Mouse (Mus musculus) left cerebral cortex, adult 11 months (tissue): ENCODE results near the gene Caskin1.

Source experiments
- DNase-seq: peaks from one replicate; pipeline ENCODE4 v3.0.0; 2022; ENCODE audit warnings: low spot score

Gene Caskin1

DNA sequence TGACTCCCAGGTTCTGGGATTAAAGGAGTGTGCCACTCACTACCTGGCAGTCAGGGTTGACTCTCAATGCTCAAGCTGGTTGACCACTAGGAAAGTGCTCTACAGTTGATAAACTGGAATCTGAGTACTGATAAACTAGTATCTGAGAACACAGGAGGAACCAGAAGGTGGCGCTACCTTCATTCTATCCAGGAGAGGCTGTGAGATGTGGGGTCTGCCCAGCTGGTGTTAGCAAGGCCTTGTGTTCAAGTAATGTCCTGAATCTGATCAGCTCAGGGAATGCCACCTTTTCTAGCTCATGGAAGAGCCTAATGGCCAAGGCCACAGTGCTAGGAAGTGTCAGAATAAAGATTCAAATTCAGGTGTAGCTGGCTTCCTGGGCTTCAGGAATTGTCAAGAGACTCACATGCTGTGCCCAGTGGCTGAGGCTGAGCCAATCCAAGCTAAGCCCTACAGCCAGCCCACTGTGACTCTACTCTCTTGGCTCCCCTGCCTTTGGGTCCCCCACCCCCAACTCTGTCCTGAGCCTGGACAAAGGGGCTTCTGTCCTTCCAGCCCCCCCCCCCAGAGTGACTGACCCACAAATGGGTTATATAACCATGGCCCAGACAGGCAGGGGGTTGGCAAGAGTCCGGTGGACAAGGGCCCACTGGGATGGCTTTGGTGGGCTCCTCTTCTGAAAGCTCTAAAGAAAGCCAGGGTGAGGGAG lies 6.4 kb downstream of the Caskin1 start:
- no peak for DNase-seq

DNA sequence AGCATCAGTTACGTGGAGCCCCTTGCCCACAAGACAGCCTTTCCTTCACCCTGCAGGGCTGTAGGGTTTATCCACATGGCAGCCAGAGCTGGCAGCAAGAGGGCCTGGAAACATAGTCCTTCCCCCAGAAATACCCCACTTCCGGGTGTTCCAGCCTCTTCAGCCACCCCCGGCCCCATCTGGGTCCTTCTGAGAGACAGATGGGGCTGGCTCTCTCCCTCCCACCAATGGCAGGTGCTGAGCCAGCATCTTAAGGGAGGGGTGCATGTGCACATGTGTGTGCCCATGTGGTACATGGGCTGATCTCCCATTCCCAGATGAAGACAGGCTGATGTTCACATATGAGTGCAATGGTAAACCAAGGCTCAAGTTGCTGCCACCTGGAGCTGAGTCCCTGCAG lies 7.0 kb downstream of the Caskin1 start:
- no peak for DNase-seq

DNA sequence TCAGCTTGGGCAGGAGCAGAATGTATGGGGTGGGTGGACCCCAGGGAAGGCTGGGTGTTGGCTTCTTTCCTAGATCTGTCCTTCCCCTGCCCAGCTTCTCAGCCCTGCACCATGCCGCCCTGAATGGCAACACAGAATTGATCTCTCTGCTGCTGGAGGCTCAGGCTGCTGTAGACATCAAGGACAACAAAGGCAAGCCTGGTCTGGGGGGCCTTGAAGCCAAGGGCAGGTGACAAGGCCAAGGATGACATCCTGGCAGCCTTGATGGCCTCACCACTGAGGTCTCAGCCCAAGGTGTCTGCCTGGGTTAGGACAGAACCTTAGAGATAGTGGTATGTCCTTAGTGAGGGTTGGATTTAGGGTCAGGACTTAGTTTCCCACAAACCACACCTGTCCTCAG lies 7.6 kb downstream of the Caskin1 start:
- DNase-seq: no peak

DNA sequence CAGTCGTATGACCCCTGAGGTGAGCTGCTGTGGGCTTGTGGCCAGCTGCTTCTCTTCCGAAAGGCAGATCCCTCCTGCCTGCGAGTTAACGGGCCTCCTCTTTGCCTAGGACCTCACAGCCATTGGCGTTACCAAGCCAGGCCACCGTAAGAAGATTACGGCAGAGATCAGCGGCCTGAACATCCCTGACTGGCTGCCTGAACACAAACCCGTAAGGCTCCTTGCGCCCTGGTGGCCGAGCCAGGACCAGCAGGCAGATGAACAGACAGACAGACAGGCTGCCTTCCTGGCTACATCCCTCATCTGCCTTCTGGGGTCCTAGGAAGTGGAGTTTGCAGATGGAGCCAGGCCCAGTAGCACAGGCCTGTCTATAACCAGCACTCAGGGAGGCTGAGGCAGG lies 13.8 kb downstream of the Caskin1 start:
- DNase-seq: no peak

DNA sequence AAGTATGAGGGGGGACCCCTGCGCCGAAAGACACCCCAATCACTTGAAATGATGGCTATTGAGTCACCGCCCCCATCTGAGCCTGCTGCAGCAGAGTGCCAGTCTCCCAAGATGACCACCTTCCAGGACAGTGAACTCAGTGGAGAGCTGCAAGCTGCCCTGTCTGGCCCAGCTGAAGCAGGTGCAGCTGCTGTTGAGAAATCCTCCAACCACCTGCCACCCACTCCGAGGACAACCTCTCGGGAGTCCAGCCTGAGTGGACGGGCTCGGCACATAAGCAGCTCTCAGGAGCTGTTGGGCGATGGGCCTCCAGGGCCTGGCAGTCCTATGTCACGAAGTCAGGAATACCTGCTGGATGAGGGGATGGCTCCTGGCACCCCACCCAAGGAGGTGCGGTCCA lies 15.7 kb downstream of the Caskin1 start:
- DNase-seq: no peak

DNA sequence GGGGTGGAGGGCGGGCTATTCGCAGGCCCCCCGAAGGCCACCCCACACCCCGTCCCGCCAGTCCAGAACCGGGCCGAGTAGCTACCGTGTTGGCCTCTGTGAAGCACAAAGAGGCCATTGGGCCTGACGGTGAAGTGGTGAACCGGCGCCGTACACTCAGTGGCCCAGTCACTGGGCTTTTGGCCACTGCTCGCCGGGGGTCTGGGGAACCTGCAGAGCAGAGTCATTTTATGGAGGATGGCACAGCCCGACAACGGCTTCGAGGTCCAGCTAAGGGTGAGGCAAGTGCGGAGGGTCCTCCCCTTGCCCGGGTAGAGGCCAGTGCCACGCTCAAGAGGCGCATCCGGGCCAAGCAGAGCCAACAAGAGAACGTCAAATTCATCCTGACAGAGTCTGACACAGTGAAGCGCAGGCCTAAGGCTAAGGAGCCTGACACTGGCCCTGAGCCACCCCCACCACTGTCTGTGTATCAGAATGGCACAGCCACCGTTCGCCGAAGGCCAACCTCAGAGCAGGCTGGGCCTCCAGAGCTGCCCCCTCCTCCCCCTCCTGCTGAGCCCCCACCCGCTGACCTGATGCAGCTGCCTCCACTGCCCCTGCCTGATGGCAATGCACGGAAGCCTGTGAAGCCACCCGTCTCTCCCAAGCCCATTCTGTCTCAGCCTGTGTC lies 17.0 kb downstream of the Caskin1 start:
- no peak for DNase-seq

DNA sequence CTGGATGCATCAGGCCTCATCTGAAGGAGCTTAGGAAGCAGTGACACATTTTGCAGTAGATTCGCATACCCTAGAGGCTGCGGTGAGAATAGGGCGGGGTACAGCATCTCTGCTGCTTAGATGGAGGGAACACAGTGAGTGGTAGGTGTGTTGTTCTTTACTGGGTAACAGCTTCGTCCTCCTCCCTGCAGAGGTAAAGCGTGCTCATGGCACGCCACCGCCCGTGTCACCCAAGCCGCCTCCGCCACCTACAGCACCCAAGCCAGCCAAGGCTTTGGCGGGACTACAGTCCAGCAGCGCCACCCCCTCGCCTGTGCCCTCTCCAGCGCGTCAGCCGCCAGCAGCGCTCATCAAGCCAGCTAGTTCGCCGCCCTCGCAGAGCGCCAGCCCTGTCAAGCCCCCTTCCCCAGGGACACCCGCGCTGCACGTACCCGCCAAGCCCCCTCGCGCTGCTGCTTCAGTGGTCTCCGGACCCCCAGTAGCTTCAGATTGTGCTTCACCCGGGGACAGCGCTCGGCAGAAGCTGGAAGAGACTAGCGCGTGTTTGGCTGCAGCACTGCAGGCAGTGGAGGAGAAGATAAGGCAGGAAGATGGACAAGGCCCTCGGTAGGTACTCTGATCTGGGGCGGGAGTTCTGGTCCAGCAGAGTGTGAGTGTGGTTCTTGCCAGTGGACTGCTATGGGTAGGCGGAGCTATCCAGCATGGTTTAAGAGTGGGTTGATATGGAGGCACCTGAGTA lies 18.1 kb downstream of the Caskin1 start:
- no peak for DNase-seq

DNA sequence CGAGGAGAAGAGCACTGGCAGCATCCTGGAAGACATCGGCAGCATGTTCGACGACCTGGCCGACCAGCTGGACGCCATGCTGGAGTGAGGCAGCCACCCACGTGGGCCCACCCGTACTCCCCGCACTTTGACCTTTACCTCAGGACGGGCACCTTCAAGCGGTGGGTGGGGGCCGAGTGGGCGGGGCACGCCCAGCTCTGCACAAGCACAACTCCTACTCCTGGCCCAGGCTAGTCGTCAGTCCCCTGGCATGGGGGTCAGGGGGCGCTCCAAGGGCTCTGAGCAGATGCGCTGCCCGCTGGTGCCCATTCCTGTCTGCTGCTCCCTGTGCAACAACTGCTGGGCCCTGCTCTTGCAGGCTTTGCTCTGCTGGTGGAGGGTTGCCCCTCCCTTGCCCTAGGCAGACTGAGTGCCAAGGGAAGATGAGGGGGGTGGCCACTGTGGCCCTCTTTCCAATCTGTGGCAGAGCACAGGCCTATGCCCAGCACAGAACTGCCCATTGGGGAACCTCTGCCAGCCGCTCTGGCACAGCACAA lies 18.8 kb downstream of the Caskin1 start:
- DNase-seq: no peak

DNA sequence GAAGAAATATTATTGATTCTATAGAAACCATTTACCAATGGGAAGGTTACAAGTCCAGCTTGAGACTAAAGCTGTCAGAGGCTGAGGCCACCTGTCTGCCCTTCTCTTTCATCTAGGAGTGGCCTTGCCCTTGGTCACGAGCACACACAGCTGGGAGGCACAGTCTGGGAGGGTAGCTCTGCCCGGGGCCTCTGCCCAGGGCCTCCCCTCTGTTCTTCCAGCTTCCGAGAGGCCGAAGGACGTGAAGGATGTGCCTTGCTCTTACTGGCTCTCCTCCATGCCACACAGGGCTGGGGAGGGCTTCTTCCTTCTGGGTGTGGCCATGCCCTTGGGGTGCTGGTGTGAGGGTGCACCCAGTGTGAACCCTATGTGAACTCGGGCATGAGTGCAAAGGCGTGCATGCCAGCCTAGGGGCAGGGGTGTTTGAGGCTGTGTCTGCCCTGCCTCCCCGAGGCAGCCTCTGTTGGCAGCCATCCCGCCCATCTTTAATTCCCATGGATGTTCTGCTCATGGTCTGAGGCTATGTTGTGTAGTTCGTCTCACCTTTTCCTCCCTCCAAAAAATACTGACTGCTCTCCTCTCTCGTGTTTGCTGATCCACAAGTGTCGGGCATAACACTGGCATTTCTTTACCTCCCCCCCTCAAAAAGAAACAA lies 19.5 kb downstream of the Caskin1 start:
- DNase-seq: no peak

DNA sequence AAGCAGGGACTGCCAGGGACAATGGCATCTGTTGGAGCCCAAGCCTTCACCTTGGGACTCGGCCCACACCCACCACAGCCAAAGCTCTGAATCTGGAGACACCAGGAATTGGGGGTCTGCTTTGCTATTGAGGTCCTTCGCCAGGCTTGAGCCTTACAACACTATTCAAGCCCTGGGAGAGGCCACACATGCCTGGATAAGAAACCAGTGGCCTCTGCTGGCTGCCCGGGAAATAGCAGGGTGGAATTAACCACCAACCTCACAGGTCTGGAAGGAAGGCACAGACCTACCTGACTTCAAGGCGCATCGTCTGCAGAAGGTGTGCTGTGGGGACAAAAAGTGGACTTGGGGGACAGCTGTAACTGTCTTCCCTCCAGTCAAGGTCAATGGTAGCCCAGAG lies 25.2 kb downstream of the Caskin1 start:
- no peak for DNase-seq

DNA sequence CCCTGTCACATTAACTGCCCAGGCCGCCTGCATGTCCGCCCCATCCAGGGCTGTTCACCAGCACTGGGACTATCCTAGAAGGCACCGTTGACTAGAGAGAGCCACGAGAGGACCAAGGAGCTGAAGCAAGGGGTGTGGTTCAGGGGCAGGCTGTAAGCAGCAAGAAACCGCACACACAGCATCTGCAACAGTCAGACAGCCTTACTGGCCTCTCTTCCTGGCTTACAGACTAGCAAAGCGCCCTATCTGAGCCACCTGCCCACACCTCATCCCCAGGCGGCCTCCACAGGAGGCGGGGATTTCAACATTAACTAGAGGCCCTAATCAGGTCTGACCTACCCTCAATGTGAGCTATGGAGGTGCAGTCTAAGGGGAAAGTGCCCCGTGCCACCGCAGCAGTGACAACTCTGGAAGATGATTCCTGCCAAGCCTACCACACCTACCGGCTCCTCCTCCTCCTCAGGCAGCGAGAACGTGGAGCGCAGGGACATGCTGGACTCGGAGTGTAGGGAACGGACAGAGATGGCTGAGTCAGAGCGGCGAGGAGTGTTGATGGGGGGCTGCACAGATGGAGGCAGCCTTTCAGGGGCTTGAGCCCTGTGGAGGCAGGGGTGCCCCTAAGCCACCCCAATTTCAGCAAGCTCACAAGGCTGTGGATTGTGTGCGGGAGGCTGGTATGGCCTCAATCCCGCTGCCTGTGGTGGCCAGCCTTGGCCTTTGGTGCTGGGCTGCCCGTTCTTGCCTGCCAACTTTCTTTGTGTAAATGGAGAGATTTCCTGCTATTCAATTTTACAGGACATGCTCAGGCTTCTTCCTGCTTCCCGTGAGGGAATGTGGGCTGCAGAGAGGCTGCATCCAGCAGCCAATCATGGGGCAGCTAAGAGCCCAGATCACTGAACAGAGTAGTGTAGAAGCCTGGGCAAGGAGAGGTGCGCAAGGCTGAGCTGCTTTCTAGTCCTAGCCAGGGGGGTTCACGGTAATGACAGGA lies 26.2 kb downstream of the Caskin1 start:
- no peak for DNase-seq

DNA sequence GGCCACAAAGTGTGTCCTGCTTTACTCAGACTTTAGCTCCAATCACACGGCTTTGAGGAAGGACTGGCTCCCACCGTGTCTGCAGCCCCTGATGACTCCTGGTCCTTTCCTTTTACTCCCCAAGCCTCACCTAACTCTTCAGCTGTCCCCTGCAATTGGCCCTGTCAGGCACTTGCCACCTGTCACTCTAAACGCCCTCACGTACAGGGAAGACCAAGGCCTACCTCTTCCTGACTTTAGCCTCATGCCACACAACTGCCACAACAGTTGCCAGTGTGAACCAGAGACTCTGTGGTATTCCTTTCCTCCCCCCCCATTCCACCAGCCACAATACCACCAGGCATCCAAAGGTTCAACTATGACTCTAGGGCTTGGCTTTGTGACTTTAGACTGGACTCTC lies 32.0 kb downstream of the Caskin1 start:
- DNase-seq: no peak

DNA sequence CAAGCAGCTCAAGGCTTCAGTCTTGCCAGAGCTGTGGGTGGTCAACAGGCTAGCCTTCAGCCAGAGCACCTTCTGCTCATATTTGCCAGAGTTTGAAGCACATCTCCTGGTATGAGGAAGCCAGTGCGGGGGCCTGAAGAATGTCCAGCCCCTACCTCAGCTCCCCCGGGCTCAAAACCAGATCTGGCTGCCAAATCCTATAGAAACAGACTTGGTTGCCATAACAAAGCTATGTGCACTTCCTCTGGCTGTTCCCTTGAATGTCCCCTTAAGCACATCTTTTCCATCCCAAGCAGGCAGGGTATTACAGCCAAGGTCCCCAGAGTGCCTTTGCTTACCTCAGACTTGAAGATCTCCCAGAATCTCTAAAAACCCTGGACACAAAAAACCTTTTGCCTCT lies 36.3 kb downstream of the Caskin1 start:
- DNase-seq: no peak

DNA sequence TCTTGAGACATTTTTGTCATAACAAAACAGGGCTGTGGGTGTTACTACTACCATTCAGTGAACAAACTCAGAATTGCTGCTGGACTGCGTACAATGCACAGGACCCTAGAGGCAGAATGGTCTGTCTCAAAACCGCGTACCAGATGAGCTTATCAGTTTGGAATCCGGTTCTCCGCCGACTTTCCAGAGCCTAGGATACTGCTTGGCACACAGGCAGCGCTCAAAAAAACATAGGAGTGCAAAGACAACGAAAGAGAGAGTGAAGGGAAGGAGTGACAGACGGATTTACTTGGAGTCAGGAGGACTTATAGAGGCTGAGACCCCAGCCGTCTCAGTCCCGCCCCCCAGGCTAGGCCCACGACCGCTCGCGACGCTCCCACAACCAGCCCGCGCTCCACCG lies 38.9 kb downstream of the Caskin1 start:
- no peak for DNase-seq

DNA sequence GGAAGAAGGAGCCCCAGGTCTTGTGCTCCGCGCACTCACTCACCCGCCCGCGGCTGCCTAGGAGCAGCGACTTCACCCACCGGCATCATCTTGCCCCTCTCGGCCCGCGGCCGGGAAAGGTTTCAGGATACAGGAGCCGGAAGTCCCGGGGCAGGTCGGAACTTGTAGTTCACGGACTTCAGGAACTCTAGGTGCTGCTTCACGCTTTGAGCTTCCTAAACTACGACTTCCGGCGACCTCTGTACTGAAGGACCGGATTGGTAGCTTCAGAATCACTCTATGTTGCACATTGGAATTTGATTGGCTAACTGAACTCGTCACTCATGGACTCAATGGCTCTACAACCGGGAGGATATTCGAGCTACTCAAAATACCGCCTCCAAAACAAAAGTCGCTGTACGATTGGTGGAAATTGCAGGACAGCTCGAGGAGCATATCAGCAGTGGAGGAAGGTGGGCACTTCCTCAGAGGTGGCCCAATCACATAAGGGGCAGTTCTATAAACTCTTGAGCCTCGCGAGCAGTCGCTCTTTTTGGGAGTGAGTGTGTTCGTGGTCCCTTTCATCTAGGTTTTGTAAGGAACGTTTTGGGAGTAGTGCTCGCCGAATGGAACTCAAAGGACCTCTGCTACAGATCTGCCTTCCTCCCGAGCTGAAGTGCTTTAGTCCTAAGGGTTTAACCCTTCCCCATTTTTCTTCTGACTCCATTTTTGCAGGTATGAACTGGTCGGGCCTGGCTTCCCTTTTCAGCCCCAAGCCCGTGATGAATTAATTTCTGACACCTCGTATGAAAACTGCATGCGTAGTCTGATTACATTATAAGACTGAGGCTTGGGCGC lies 39.5 kb downstream of the Caskin1 start, which contains the start of gene Traf7:
Traf7 (minus strand) TSS at position 216 of the 837 bp plus-strand sequence.
- DNase-seq: peak; percentile 99

DNA sequence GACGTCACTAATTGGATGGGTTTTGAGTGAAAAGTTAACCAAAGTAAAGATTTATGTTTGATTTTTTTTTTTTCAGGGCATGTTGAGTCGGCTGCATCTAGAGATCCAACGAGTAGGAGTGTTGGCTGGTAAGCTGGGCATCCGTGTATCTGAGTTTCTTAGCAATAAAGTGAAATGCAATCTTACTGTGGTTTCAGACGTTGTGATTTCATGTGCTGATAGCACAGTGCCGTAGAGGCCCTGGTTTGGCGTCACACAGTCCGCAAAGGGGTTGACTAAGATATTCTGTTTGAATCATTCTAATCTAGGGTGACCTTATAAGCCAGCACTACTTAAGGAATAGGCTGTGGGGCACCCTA lies 40.1 kb downstream of the Caskin1 start:
- no peak for DNase-seq

DNA sequence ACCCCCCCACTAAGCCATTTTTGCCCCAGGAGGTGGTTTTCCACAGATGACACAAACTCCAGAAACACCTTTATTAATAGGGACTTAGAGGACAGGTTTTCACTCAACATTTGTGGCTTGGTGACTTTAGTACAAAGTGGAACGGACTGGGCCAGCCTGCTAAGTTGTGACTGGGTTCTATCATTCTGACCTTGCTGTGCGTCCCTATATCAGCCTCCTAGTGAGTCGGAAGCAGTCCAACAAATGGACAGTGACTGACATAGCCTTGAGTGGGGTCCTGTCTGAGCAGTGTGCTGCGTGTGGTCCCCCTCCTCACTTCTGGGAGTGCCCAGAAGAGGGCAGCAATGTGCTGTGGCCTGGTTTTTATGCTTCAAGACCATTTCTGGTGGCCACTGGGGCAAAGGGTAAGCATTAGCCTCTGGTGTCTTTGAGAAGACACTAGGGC lies 40.6 kb downstream of the Caskin1 start:
- no peak for DNase-seq

DNA sequence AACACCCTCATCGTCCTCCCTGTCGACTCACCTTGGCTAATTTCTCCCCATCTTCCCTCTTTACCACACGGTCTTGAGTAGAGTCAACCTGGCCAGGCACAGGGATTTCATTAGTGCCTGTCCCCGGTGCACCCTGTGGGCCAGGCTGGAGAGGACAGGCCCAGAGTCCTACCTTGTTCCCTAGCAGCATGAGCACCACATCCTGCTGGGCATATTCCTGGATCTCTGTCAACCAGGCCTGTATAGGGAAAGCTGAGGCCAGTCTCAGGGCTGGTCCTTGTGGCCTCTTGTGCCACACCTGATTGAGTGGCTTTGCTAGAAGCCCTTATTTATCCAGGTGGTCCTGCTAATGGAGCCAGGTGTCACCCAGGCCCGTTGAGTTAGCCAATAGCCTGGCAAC lies 41.5 kb downstream of the Caskin1 start:
- DNase-seq: no peak

DNA sequence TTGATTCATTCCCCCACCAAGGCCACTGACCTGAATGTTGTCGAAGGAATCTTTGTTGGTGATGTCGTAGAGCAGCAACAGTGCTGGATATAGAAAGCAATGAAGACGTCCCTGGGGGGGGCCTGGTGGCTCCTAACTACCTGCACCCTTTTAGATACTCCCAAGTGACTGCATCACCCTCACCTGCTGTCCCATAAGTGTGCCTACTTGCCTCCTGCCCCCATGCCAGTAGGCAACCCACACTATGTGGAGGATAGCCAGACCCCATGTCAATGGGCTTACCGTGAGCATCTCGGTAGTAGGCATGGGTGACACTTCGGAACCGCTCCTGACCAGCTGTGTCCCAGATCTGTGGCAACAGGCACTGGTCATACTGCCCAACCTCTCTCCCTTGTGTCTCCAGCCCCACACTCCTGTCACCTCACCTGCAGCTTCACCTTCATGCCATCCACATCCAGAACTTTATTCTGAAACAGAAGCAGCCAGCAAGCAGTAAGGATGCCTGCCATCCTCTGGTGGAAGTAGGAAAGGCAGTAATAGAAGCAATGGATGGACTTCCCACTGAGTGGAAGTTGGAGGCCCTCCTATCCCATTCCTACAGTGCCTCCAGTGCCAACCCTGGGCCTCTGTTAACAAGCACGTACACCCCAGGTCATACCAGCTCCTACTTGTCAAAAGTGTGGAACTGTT lies 42.1 kb downstream of the Caskin1 start:
- no peak for DNase-seq

DNA sequence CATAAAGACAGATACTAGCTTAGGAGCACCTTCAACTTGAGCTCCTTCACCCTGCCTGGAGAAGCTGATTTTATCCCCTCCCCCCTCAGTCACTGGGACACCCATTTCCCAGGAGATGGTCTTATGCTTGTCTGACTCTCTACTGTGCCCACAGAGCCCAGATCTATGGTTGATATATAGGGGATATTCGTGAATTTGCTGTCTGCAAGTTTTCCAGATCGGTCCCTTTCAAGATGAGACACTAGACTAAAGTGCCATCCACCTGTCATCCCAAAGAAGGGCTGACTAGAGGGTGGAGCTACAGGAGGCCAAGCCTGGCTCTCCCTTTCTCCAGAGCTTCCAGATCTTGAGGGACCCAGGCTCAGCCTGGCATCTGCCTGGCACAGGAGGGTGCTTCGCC lies 42.7 kb downstream of the Caskin1 start:
- DNase-seq: no peak
